Mouse (Mus musculus): ENCODE data around the gene Smarca1.

DNA sequence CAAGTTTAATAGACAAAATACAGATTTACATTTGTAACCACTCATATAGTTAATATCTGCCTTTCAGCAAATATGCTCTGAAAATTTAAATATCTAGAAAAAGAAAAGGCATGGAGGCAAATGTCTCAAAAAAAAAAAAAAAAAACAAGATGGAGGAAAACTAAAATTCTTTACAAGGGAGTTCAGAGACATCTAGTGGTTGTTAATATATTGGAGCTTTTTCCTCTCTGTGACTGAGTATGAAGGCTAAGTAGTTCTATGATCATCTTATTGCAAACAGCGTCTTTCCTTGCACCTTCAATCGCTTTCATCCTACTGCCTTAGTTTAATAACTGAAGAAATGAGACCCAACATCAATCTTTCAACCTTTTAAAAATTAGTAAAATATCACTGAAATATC lies 72.2 kb downstream of the Smarca1 start:
- TF ChIP-seq CTCF (IDR thresholded peaks at IDR 0.05; ENCODE audit: low read depth, low read length) (no peak), POLR2AphosphoS5 (IDR thresholded peaks at IDR 0.05; ENCODE audit: insufficient replicate concordance, low read depth, low read length) (no peak), GATA1 (IDR thresholded peaks at IDR 0.05; ENCODE audit: borderline replicate concordance, low read length) (no peak)
